Mouse (Mus musculus): ENCODE data around the gene Rela. TPM values are rescaled to one million over a fixed set of nuclear protein-coding genes. Genes with fewer than 3 reads are reported as not detected.

Gene Rela
- 47.6 and 48.5 TPM in 2 replicates for polyA plus RNA-seq (2015; fragmentation: Nextera tagmentation; extraction: Ambion mirVana)

DNA sequence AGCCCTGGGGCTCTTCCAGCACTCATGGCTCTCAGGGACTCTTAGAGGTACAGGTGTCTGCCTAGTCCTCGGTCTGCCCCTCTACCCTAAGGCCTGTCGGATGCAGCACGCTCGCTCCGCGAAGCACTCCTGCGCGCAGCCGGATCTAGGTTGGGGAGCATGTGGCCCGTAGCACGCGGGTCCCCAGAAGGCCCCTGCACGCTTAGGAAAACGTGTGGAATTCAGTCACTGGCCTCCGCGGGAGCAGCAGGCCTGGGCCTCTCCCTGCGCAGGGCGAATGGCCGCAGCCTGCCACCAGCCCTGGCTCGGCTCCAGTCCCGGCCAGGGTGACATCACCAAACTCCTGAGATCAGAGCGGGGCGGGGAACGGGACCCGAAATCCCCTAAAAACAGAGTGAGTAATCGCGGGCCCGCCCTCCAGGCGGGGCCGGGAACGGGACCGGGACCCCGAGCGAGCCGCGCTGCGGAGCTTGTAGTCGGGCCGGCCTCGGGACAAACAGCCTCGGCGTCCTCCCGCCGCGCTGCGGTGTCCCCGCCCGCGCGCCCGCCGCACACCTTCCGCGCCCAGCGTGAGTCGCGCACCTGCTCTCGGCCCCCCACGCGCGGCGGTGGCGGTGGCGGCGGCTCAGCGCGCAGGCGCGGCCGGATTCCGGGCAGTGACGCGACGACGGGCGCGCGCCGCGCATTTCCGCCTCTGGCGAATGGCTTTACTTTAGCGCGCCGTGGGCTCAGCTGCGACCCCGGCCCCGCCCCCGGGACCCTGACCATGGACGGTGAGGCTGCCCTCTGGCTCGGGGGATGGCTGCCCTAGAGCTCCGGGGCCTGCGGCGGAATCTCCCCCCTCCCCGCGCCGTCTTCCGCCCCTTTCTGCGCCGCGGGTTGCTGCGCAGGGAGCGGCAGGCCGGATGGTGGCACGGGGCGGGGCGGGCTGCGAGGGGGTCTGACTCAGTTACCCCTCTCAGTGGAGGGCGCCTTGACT lies at the start of gene Rela:
Gene Rela (plus strand): TSS at position 415 of the 979 bp plus-strand sequence.
- peak within 1 kb of the TSS; percentile 82 for H3K27ac ChIP-seq
- H3K9me3 ChIP-seq, result no peaks in the 10 kb centered on the region
- H3K9ac ChIP-seq, result peak within 1 kb of the TSS; percentile 87
- WGBS, result under 1% methylated on average over 86 of the region's 109 CpGs
- peak within 1 kb of the TSS; percentile 79 for H3K4me3 ChIP-seq
- ATAC-seq (ENCODE audit: low FRiP score, low read depth), result peak; percentile 83
- no peaks in the 10 kb centered on the region for H3K27me3 ChIP-seq
- peak within 1 kb of the TSS; percentile 92 for H3K4me2 ChIP-seq (replicated peaks)
- peaks cover 40% of the 10 kb centered on the region for H3K36me3 ChIP-seq
- H3K4me1 ChIP-seq, result peaks cover 26% of the 10 kb centered on the region

DNA sequence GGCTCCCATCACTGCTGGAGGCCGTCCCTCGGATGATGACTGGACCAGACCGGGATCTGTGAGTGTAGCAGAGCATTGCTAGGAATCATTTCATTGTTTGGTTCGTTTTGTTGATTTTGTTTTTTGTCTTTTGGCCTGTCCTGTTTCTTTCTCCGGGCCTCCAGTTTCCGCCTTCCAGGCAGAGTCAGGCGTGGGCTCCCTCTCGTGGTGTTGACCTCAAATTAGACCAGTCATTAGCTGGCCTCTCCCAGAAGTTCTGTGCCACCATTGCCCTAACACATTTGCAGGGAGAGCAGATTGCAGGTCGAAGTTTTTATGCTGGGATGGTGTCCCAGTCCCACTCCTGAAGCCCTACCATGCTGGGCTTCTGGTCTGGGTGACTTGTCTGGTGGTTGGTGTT lies 48.1 kb upstream of the Rela start:
- H3K27ac ChIP-seq, result no peak overlapping the region
- no peaks in the 10 kb centered on the region for H3K4me1 ChIP-seq
- WGBS, result 71% methylated on average over 9 of the region's 9 CpGs
- H3K27me3 ChIP-seq, result no peaks in the 10 kb centered on the region
- no peak overlapping the region for H3K9ac ChIP-seq
- no peaks in the 10 kb centered on the region for H3K9me3 ChIP-seq
- ATAC-seq (ENCODE audit: low FRiP score, low read depth), result no peak
- H3K4me2 ChIP-seq (replicated peaks), result no peak overlapping the region
- H3K36me3 ChIP-seq, result no peaks in the 10 kb centered on the region
- no peak overlapping the region for H3K4me3 ChIP-seq

DNA sequence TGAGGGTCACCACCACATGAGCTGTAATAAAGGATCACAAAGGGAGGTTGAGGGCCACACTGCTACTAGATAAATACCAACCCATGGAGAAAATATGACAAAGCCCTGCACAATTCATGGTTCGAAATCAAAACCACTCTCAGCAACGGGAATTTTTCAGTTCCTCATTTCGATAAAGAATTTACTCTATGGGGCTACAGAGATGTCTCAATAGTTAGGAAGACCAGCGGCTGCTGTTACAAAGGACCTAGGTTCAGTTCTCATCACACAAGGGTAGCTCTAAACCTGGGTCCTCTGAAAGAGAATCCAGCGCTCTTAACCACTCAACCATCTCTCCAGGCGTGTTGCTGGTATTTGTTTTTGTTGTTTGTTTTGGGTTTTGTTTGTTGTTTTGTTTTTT lies 45.4 kb upstream of the Rela start:
- H3K27me3 ChIP-seq, result no peaks in the 10 kb centered on the region
- no peak for ATAC-seq (ENCODE audit: low FRiP score, low read depth)
- WGBS, result 93% methylated on average over 6 of the region's 6 CpGs
- H3K4me2 ChIP-seq (replicated peaks), result no peak overlapping the region
- no peaks in the 10 kb centered on the region for H3K9me3 ChIP-seq
- no peaks in the 10 kb centered on the region for H3K36me3 ChIP-seq
- no peak overlapping the region for H3K27ac ChIP-seq
- no peak overlapping the region for H3K9ac ChIP-seq
- no peaks in the 10 kb centered on the region for H3K4me1 ChIP-seq
- H3K4me3 ChIP-seq, result no peak overlapping the region

DNA sequence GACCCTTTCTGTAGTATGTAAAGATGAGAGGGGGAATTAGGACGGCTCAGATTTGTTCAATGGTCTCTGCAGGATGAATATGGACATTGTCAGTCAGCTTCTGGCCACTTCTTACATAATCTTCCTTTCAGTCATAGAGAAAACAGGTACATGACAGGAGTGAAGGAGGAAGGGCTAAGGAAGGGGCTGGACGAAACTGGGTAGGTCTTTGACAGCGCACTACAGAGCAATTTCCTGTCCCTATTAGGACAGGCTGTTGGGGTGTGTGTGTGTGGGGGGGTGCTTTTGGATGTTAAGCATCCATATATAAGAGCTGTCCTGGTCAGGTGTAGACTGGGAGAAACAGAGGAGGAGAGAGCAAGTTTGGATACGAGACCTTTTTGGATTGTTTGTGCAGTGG lies 38.1 kb upstream of the Rela start:
- WGBS, result 78% methylated on average over 4 of the region's 4 CpGs
- ATAC-seq (ENCODE audit: low FRiP score, low read depth), result no peak
- Histone ChIP-seq H3K27ac (no peak overlapping the region), H3K4me2 (replicated peaks) (no peak overlapping the region), H3K4me3 (no peak overlapping the region), H3K4me1 (peaks cover 18% of the 10 kb centered on the region), H3K9ac (no peak overlapping the region), H3K36me3 (peaks cover 16% of the 10 kb centered on the region), H3K9me3 (no peaks in the 10 kb centered on the region), H3K27me3 (no peaks in the 10 kb centered on the region)

DNA sequence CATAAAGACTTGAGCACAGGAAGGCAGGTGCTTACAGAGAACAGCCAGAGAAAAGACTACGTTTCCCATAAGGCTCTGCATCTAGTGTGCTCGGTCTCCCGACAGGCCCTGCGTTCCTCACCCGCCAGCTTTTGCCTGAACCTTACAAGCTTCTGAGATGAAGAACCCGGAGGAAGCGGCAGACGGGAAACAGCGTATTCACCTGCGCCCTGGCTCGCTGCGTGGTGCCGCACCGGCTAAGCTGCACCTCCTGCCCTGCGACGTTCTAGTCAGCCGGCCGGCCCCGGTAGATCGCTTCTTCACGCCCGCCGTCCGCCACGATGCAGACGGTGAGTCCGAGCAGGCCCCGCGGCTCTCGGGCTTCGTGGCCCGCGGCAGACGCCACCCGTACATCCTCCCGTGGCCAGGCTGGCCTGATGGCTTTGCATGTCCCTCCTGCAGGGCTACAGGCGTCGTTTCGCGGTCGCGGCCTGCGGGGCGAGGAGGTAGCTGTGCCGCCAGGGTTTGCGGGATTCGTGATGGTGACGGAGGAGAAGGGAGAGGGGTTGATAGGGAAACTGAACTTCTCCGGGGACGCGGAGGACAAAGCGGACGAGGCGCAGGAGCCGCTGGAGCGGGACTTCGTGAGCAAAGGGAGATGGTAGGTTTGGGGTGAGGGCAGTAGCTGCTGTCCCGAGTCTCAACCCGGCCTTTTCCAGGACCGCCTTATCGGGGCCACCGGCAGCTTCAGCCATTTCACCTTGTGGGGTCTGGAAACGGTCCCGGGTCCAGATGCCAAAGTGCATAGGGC lies 35.3 kb upstream of the Rela start, which contains the start of gene Rnaseh2c:
Gene Rnaseh2c (plus strand): TSS at position 122 of the 790 bp plus-strand sequence.
- peak within 1 kb of the TSS; percentile 77 for H3K4me2 ChIP-seq (replicated peaks)
- H3K9ac ChIP-seq, result peak within 1 kb of the TSS; percentile 97
- no peaks in the 10 kb centered on the region for H3K27me3 ChIP-seq
- under 1% methylated on average over 63 of the region's 64 CpGs for WGBS
- no peaks in the 10 kb centered on the region for H3K9me3 ChIP-seq
- peaks cover 18% of the 10 kb centered on the region for H3K4me1 ChIP-seq
- H3K36me3 ChIP-seq, result peaks cover 43% of the 10 kb centered on the region
- peak; percentile 86 for ATAC-seq (ENCODE audit: low FRiP score, low read depth)
- peak within 1 kb of the TSS; percentile 64 for H3K4me3 ChIP-seq
- peak within 1 kb of the TSS; percentile 77 for H3K27ac ChIP-seq

DNA sequence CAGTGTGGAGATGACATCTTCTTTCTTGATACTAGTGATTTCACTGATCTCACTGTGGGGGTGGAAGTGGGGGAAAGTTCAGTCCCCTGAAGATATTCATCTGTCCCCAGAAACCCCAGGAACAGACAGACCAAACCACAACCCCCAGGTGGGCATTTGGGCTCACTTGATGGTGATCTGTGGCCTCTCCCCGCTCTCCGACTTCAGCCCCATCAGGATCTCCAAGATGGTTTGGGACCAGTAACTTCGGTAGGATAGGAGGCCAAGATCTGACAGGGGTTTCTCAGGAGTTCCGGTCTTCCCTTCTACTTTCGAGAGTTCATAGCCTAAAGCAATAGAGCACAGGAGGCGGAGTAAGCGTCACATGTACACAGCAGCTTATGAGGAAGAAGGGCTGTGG lies 33.6 kb upstream of the Rela start:
- no peaks in the 10 kb centered on the region for H3K27me3 ChIP-seq
- 0 out of 2 replicates have a peak overlapping the region, but pooled peaks have one; percentile 64 for H3K4me3 ChIP-seq
- peaks cover 23% of the 10 kb centered on the region for H3K4me1 ChIP-seq
- H3K36me3 ChIP-seq, result peaks cover 60% of the 10 kb centered on the region
- no peak for ATAC-seq (ENCODE audit: low FRiP score, low read depth)
- no peak overlapping the region for H3K9ac ChIP-seq
- no peak overlapping the region for H3K27ac ChIP-seq
- H3K4me2 ChIP-seq (replicated peaks), result peak overlapping the region; percentile 77
- WGBS, result 90% methylated on average over 7 of the region's 7 CpGs
- H3K9me3 ChIP-seq, result no peaks in the 10 kb centered on the region

DNA sequence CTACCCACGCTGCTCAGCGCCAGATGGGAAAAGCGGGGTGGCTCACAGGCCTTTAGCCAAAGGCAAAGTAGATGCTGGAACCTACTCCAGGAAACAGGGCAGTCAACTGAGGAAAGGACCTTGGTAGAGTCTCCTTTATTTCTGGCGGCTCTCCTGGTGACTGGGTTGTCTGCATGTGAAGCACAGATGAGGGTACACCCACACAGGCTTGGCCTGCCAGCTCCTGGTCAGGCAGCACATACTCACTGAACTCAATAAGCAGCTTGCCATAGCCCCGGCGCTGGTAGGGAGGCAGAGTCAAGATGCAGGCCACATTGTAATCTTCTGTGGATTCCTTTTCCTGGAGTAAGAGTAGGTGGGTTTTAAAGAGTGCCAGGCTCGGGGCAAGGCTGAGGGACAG lies 32.2 kb upstream of the Rela start:
- H3K36me3 ChIP-seq, result peaks cover 64% of the 10 kb centered on the region

DNA sequence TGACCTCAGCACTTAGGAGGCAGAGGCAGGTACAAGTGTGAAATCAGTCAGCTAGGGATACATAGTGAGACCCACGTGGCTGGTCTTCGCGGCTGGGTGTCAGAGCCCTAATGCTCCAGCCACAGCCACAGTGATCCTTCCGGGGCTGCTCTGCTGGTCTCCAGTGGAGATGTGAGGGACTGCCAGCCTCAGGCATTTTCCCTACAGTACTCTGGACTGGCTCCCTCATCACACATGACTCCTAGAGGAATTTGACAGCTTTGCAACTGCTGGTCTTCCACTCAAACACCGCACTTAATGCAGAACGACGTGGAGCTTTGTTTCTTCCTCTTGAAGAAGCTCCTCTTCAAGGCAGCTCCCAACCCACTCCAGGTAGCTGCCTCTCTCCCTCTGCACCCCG lies 31.1 kb upstream of the Rela start:
- WGBS, result 86% methylated on average over 8 of the region's 8 CpGs
- Histone ChIP-seq H3K9ac (no peak overlapping the region), H3K9me3 (no peaks in the 10 kb centered on the region), H3K4me2 (replicated peaks) (no peak overlapping the region), H3K27ac (no peak overlapping the region), H3K27me3 (no peaks in the 10 kb centered on the region), H3K4me3 (no peak overlapping the region), H3K36me3 (peaks cover 64% of the 10 kb centered on the region), H3K4me1 (peaks cover 37% of the 10 kb centered on the region)
- ATAC-seq (ENCODE audit: low FRiP score, low read depth), result no peak

More for the DNA sequence above, 32.2 kb upstream of the Rela start:
- no peak for ATAC-seq (ENCODE audit: low FRiP score, low read depth)
- Histone ChIP-seq H3K9me3 (no peaks in the 10 kb centered on the region), H3K4me2 (replicated peaks) (no peak overlapping the region), H3K4me1 (peaks cover 31% of the 10 kb centered on the region), H3K27me3 (no peaks in the 10 kb centered on the region), H3K27ac (no peak overlapping the region), H3K9ac (no peak overlapping the region), H3K4me3 (no peak overlapping the region)
- 89% methylated on average over 7 of the region's 7 CpGs for WGBS

DNA sequence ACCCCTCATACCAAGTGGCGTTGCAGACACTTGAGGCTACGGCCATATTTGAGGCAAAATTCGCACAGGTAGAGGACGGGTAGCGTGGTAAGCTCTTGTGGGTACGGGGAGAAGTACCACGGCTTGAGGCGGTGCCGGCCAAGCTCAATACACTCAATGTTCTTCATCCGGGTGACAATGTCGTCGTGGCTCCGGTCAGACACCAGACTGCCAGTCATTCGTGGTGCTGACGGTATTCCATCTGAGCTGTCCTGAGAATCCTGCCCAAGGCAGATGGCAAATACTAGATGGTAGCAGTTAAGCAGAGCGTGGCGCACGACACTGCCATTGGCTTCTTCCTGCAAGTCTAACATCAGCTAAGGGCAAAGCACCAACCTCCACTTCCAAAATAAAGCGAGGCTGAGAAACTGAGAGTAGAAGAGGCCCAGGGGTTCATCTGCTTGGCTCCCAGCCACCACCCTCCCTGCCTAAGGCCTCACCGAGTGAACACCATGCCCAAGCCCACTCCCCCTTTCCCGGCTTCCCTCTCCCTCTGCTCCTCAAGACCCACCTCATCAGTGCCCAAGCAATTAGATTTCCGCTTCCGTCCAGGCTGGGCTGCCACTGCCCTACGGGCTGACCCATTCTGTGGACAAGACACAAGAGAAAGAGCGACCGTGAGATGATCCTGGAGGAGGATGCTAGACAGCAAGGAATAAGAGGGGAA lies 29.4 kb upstream of the Rela start:
- WGBS, result 96% methylated on average over 26 of the region's 26 CpGs
- peak overlapping the region; percentile 65; the same call in 1 of the 2 replicates for H3K4me3 ChIP-seq
- H3K36me3 ChIP-seq, result peaks cover 61% of the 10 kb centered on the region
- H3K27me3 ChIP-seq, result no peaks in the 10 kb centered on the region
- H3K27ac ChIP-seq, result no peak overlapping the region
- H3K4me1 ChIP-seq, result peaks cover 32% of the 10 kb centered on the region
- H3K9me3 ChIP-seq, result no peaks in the 10 kb centered on the region
- H3K4me2 ChIP-seq (replicated peaks), result peak overlapping the region; percentile 81; the same call in 1 of the 2 replicates
- no peak overlapping the region for H3K9ac ChIP-seq
- no peak for ATAC-seq (ENCODE audit: low FRiP score, low read depth)

DNA sequence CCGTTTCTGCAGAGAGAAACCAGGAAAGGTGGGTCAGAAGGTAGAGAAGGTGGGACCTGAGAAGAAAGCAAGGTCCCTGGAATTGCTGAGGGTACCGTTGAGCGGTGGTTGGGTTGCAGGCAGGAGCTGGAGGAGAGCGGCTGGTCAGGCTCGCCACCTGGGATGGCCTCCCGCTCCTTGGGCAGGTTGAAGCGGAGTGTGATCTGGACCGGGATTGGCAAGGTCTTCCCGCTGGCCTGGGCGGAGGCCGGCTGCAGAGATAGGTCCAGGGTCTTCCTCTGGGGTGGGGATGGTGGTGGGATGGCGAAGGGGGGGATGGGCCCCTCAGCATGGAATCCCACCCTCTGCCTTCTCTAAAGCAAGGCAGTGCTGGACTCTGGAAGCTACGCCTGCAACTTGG lies 28.6 kb upstream of the Rela start:
- Histone ChIP-seq H3K27me3 (peaks cover 2% of the 10 kb centered on the region; the same call in 1 of the 2 replicates), H3K4me2 (replicated peaks) (peak overlapping the region; percentile 81), H3K27ac (0 out of 2 replicates have a peak overlapping the region, but pooled peaks have one; percentile 97), H3K4me1 (peaks cover 23% of the 10 kb centered on the region), H3K4me3 (peak overlapping the region; percentile 65), H3K9ac (peak overlapping the region; percentile 85), H3K36me3 (peaks cover 53% of the 10 kb centered on the region), H3K9me3 (no peaks in the 10 kb centered on the region)
- no peak for ATAC-seq (ENCODE audit: low FRiP score, low read depth)
- WGBS, result 95% methylated on average over 13 of the region's 13 CpGs

DNA sequence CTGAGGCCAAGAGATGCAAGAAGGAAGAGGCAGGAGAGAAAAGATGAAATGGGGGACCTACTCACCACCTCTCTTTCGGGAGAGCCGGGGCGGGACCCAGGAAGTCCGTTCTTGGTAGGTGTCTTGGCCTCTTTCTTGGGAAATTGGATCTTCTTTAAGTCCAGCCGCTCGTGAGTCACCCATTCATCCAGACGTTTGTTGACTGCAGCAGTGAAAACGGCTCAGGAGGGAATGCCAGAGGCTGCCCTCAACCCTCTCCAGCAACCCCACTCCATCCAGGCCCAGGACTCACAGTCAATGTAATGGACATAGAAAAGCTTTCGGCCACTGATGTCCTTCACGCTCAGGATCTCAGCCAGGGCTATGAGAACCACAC lies 28.1 kb upstream of the Rela start:
- H3K36me3 ChIP-seq, result peaks cover 48% of the 10 kb centered on the region
- H3K4me3 ChIP-seq, result peak overlapping the region; percentile 65
- H3K9me3 ChIP-seq, result no peaks in the 10 kb centered on the region
- peak overlapping the region; percentile 85 for H3K9ac ChIP-seq
- H3K27ac ChIP-seq, result peak overlapping the region; percentile 97; the same call in 1 of the 2 replicates
- peak overlapping the region; percentile 81 for H3K4me2 ChIP-seq (replicated peaks)
- H3K27me3 ChIP-seq, result peaks cover 2% of the 10 kb centered on the region; the same call in 1 of the 2 replicates
- WGBS, result 60% methylated on average over 10 of the region's 10 CpGs
- no peak for ATAC-seq (ENCODE audit: low FRiP score, low read depth)
- peaks cover 20% of the 10 kb centered on the region for H3K4me1 ChIP-seq
